Mouse (Mus musculus): ENCODE results near the gene Cd300lg. TPM values are rescaled to one million over a fixed set of nuclear protein-coding genes. Genes with fewer than 3 reads are reported as not detected.

Gene Cd300lg
- polyA plus RNA-seq, 1 experiment from 2014 or later = 0.38 TPM

DNA sequence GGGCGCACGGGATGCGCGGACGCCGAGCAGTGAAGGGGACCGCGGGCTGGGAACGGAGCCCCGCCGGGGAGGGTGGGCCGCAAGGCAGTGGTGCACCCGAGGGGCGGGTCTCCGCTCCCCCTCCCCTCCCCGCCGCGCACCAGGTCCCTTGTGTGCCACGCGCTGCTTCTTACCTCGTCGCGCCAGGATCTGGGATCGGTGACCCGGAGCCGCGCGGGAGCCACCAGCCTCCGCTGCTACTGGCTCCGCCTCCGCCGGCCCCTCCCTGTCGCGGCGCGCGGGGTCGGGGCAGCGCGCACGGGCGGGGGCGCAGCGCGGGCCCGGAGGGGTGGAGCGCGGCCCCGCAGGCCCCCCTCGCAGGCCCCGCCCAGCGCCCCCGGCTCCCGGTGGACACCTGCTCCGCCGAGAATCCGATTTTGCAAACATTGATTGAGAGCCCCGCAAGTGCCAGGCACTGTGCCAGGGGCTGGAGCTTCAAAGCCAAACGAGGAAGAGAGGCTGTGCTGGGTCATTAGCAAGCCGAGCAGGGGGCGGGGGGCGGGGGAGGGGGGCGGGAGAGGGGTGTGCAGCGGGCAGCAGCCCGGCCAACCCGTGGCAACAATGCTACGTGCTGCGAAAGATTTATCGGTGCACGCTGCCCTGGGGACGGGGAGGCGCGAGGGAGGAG is 14.5 kb upstream of the Cd300lg start:
- Histone ChIP-seq H3K27me3 (no peaks in the 10 kb centered on the region), H3K9ac (peak overlapping the region; percentile 86), H3K4me3 (peak overlapping the region; percentile 65), H3K36me3 (peaks cover 16% of the 10 kb centered on the region), H3K4me2 (peak overlapping the region; percentile 70), H3K27ac (peak overlapping the region; percentile 94), H3K4me1 (replicated peaks) (peaks cover 53% of the 10 kb centered on the region), H3K9me3 (no peaks in the 10 kb centered on the region)
- under 1% methylated on average over 50 of the region's 73 CpGs for WGBS
- peak; percentile 93 for ATAC-seq (ENCODE audit: low FRiP score)

DNA sequence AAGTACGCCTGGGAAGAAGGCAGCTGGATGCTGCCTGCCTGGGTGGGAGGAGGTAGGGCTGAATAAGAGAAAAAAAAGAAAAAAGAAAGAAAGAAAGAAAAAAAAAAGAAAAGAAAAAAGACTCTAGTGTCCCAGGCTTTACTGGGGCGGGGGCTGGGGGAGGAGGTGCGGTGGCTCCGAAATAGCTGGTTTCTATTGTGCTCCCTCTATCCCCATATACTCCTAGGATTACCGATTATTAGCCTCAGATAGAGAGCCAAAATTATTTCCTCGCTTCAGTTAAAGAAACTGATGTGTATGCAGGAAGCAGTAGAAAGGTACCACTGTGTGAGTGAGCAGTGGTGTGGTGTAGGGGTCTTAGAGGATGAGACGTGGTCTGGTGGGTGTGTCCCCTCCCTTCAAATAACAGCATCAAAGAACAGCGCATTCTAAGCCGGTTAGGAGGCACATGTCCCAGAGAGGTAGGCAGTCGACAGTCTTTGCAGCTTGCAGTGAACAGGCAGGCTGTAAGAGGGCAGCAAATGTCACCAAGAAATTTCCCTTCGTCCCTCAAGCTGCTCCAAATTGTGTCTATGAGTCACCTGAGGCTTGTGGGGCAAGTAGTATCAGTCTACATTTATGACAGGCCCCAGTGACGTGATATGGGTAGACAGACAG is 13.8 kb upstream of the Cd300lg start:
- Histone ChIP-seq H3K36me3 (peaks cover 9% of the 10 kb centered on the region), H3K4me1 (replicated peaks) (peaks cover 53% of the 10 kb centered on the region), H3K4me3 (peak overlapping the region; percentile 65), H3K27me3 (no peaks in the 10 kb centered on the region), H3K27ac (peak overlapping the region; percentile 94), H3K9ac (peak overlapping the region; percentile 86), H3K4me2 (peak overlapping the region; percentile 70), H3K9me3 (no peaks in the 10 kb centered on the region)
- WGBS = 6% methylated on average over 12 of the region's 12 CpGs
- ATAC-seq (ENCODE audit: low FRiP score) = 0 out of 2 replicates have a peak, but pooled peaks have one; percentile 11

DNA sequence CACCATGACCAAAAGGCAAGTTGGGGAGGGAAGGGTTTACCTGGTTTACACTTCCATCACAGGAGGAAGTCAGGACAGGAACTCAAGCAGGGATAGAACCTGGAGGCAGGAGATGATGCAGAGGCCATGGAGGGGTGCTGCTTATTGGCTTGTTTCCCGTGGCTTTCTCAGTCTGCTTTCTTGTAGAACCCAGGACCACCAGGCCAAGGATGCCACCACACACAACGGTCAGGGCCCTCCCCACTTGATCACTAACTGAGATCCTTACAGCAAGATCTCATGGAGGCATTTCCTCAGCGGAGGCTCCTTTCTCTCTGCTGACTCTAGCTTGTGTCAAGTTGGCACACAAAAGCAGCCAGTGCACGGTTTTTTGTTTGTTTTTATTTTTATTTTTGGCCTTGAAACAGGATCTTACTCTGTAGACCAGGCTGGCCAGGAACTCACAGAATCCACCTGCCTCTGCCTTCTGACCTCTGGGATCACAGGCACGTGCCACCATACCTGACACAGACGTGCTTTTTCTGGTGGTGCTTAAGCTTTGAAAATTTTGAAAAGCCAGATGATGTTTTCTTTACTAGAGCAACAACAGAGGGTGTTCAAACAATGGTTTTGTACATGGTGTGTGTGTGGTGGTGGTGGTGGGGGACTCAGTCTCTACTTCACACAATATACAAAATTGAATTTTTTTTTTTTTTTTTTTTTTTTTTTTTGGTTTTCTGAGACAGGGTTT is 13.1 kb upstream of the Cd300lg start, which contains the start of gene Mpp3:
Gene Mpp3 (minus strand): TSS at position 375 of the 730 bp plus-strand sequence.
- Histone ChIP-seq H3K27ac (peak within 1 kb of the TSS; percentile 94), H3K9me3 (no peaks in the 10 kb centered on the region), H3K4me2 (peak within 1 kb of the TSS; percentile 70), H3K9ac (peak within 1 kb of the TSS; percentile 86), H3K27me3 (no peaks in the 10 kb centered on the region), H3K4me1 (replicated peaks) (peaks cover 52% of the 10 kb centered on the region), H3K4me3 (peak within 1 kb of the TSS; percentile 65), H3K36me3 (peaks cover 4% of the 10 kb centered on the region)
- ATAC-seq (ENCODE audit: low FRiP score) = no peak
- WGBS = 68% methylated on average over 6 of the region's 6 CpGs

DNA sequence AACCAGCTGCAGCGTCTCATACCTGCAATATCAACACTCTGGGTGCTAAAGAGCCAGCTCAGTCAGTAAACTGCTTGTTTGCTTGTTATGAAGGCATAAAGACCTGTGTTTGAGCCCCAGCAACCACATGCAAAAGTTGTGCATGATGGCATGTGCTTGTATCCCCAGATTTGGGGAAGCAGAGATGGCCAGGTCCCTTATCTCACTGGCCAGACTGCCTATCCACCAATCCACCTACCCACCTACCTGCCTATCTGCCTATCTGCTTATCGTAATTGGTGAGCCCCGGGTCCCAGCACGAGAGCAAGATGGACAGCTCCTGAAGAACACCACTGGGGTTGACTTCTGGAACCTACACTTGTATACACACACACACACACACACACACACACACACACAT is 12.0 kb upstream of the Cd300lg start:
- Histone ChIP-seq H3K9ac (no peak overlapping the region), H3K27me3 (no peaks in the 10 kb centered on the region), H3K4me3 (no peak overlapping the region), H3K27ac (no peak overlapping the region), H3K9me3 (no peaks in the 10 kb centered on the region), H3K4me2 (no peak overlapping the region), H3K36me3 (no peaks in the 10 kb centered on the region), H3K4me1 (replicated peaks) (peaks cover 42% of the 10 kb centered on the region)
- WGBS = 86% methylated on average over 4 of the region's 4 CpGs
- no peak for ATAC-seq (ENCODE audit: low FRiP score)

DNA sequence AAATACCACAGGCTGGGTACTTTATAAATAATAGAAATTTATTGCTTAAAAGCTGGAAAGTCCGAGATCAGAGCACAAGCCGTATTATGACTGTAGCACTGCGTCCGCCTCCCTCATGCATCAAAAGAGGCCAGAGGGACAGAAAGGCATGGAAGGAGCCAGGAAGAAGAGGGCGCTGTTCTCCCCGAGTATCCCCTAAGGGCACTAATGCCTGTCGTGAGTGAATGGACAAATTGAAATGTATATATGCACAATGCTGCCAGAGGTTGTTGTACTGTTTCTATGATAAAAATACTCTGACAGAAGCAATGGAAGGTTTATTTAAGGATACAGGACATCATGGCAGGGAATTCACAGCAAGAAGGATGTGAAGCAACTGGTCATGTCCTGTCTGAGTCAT is 11.3 kb upstream of the Cd300lg start:
- Histone ChIP-seq H3K4me1 (replicated peaks) (peaks cover 38% of the 10 kb centered on the region), H3K9ac (no peak overlapping the region), H3K27me3 (no peaks in the 10 kb centered on the region), H3K4me3 (no peak overlapping the region), H3K36me3 (no peaks in the 10 kb centered on the region), H3K27ac (no peak overlapping the region), H3K4me2 (no peak overlapping the region), H3K9me3 (no peaks in the 10 kb centered on the region)
- ATAC-seq (ENCODE audit: low FRiP score) = no peak
- 22% methylated on average over 7 of the region's 7 CpGs for WGBS

DNA sequence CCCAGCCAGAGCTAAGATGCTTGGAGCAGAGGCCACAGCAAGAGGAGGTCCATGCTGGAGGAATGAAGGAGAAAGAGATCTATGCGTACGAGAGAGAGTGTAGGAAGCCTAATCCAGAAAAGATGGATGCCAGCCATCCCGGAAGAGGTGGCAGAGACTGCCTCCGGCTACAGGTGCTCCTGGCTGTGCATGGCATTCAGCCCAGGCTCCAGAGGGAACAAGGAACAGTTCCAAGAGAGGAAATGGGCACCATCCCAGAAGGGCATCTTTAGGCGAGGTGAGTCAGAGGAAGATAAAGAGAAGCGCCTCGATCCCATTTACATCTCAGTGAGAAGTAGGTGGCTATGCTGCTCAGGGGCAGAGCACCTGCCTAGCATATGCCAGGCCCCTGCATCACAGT is 10.2 kb upstream of the Cd300lg start:
- no peak for ATAC-seq (ENCODE audit: low FRiP score)
- Histone ChIP-seq H3K9ac (no peak overlapping the region), H3K27me3 (no peaks in the 10 kb centered on the region), H3K9me3 (no peaks in the 10 kb centered on the region), H3K27ac (no peak overlapping the region), H3K4me3 (no peak overlapping the region), H3K36me3 (no peaks in the 10 kb centered on the region), H3K4me2 (no peak overlapping the region), H3K4me1 (replicated peaks) (peaks cover 29% of the 10 kb centered on the region)
- 74% methylated on average over 7 of the region's 7 CpGs for WGBS

DNA sequence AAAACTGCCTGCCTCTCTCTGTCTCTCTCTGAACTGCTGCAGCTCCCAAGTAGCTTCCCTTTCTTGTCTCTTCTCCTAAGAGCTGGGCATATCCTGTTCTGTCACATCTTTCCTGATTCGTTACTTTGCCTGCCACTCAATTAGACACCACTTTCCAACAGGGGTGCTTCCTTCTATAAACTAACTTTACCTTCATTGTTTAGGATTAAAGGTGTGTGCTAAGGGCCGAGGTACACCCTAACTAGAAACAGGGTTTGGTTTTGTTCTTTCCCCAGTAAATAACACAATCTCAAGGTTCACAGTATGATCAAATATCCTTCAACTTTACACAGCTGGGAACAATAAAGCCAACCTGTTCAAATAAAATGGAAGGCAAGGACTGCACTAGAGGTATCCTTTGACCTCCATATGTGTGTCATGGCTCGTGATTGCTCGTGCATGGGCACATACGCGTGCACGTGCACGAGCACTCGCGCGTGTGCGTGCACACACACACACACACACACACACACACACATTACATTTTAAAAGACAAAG is 8.2 kb upstream of the Cd300lg start:
- H3K9me3 ChIP-seq = no peaks in the 10 kb centered on the region
- H3K27me3 ChIP-seq = no peaks in the 10 kb centered on the region
- H3K4me2 ChIP-seq = no peak overlapping the region
- WGBS = 93% methylated on average over 12 of the region's 12 CpGs
- no peak overlapping the region for H3K4me3 ChIP-seq
- no peak overlapping the region for H3K27ac ChIP-seq
- H3K36me3 ChIP-seq = no peaks in the 10 kb centered on the region
- ATAC-seq (ENCODE audit: low FRiP score) = no peak
- H3K4me1 ChIP-seq (replicated peaks) = peaks cover 17% of the 10 kb centered on the region
- H3K9ac ChIP-seq = no peak overlapping the region

DNA sequence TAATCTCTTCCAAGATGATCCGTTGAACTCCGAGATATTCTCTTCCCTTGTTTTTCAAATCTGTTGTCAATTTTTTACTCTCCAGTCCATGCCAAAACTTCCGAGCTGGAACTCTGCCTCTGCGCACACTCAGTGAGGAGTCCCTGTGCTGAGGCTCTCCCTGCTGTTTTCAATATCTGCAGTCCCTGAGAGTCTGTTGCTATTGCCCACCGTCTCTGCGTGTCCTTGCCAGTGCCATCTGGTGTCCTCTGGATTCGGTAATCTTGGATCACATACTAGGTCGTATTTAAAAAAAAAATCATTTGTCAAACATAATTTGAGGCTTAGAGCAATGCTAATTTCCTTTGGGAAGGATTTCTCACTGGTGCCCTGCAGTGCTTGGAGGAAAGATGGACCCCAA is 6.4 kb upstream of the Cd300lg start:
- Histone ChIP-seq H3K27me3 (0 out of 2 replicates have a peak, but pooled peaks cover 4% of the 10 kb centered on the region), H3K4me3 (no peak overlapping the region), H3K36me3 (no peaks in the 10 kb centered on the region), H3K9ac (no peak overlapping the region), H3K4me1 (replicated peaks) (peaks cover 13% of the 10 kb centered on the region), H3K4me2 (no peak overlapping the region), H3K27ac (no peak overlapping the region), H3K9me3 (no peaks in the 10 kb centered on the region)
- 56% methylated on average over 8 of the region's 8 CpGs for WGBS
- ATAC-seq (ENCODE audit: low FRiP score) = no peak

DNA sequence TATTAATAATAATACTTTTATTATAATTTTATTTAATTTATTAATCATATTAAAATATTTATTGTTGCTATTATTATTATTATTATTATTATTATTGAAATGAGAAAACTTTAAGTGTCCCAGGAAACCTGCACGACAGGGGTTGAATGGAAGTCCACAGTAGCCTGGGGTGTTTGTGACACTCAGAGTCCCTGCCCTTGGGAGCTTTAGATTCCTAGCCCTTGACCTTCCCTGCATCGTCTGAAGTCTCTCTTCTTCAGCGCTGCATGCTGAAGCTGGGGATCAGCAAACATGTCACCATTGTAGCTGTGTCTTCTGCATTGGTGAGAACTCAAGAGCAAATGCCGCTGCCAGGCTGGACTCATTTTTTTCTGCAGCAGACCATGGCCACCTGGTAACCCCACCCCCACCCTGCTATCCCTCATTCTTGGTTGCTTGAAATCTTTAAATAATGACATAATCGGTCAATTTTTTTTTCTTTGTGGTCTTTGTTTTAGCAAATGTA is 5.8 kb upstream of the Cd300lg start:
- H3K9me3 ChIP-seq = no peaks in the 10 kb centered on the region
- H3K36me3 ChIP-seq = no peaks in the 10 kb centered on the region
- 67% methylated on average over 5 of the region's 5 CpGs for WGBS
- no peak overlapping the region for H3K9ac ChIP-seq
- H3K27me3 ChIP-seq = 0 out of 2 replicates have a peak, but pooled peaks cover 4% of the 10 kb centered on the region
- H3K4me1 ChIP-seq (replicated peaks) = peaks cover 6% of the 10 kb centered on the region; the same call in 1 of the 2 replicates
- H3K27ac ChIP-seq = no peak overlapping the region
- no peak overlapping the region for H3K4me3 ChIP-seq
- no peak overlapping the region for H3K4me2 ChIP-seq
- no peak for ATAC-seq (ENCODE audit: low FRiP score)

DNA sequence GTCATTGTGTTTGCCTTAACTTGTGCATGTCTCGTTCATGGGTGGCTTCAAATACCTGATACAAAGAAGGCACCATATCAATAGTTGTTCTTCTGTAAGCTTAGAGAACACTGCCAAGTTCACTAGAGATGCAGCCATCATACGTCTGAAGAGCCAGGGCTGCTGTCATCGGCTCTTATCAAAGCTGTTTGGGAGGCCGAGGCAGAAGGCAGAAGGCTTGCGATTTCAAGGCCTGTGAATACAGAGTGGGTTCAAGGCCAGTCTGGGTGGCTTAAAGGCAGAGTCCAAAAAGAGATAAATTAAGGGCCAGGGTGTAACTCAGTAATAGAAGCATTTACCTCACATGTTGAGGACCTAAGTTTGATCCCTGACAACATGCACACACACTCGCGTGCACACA is 5.0 kb upstream of the Cd300lg start:
- H3K4me2 ChIP-seq = no peak overlapping the region
- no peaks in the 10 kb centered on the region for H3K36me3 ChIP-seq
- WGBS = 88% methylated on average over 7 of the region's 7 CpGs
- H3K27me3 ChIP-seq = 0 out of 2 replicates have a peak, but pooled peaks cover 4% of the 10 kb centered on the region
- ATAC-seq (ENCODE audit: low FRiP score) = no peak
- no peaks in the 10 kb centered on the region for H3K9me3 ChIP-seq
- peaks cover 6% of the 10 kb centered on the region; the same call in 1 of the 2 replicates for H3K4me1 ChIP-seq (replicated peaks)
- H3K27ac ChIP-seq = no peak overlapping the region
- H3K9ac ChIP-seq = no peak overlapping the region
- H3K4me3 ChIP-seq = no peak overlapping the region

DNA sequence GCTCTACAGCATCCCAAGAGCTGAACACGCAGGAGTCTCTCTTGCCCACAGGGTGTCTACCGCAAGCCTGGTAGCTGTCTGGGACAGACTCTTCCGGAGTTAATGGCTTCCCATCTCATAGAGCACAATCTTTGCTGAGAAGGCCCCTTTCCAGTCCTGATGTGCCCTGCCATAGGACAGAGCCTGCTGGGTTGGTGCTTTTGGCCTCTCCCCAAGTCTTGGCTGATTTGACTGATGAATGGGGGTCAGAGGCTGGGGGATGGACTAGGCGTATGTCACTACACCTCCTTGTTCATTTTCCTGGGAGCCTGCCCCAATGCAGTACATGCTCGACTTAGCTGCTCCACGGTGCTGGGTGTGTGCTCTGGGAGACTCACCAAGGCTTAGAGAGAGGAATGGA is 3.5 kb upstream of the Cd300lg start:
- H3K4me2 ChIP-seq = no peak overlapping the region
- no peaks in the 10 kb centered on the region for H3K9me3 ChIP-seq
- H3K27ac ChIP-seq = no peak overlapping the region
- no peak overlapping the region for H3K9ac ChIP-seq
- H3K36me3 ChIP-seq = no peaks in the 10 kb centered on the region
- H3K4me3 ChIP-seq = no peak overlapping the region
- peaks cover 6% of the 10 kb centered on the region; the same call in 1 of the 2 replicates for H3K4me1 ChIP-seq (replicated peaks)
- H3K27me3 ChIP-seq = 0 out of 2 replicates have a peak, but pooled peaks cover 4% of the 10 kb centered on the region
- 74% methylated on average over 6 of the region's 6 CpGs for WGBS
- ATAC-seq (ENCODE audit: low FRiP score) = no peak

Data from hindbrain, embryonic 13.5 days (tissue).